Mouse (Mus musculus): ENCODE data around the gene Tfcp2.

- no peak for TF ChIP-seq BHLHE40 (IDR thresholded peaks at IDR 0.05; ENCODE audit: borderline replicate concordance, low read depth, low read length)
- no peak for TF ChIP-seq CTCF (IDR thresholded peaks at IDR 0.05 in 2 of 3, conservative IDR thresholded peaks at IDR 0.05 in 1 of 3; ENCODE audit: control insufficient read depth in 1 of 3, insufficient read depth in 1 of 3, low read depth in 2 of 3, low read length in 3 of 3, poor library complexity in 1 of 3, severe bottlenecking in 1 of 3)
- no peak for TF ChIP-seq MXI1 (IDR thresholded peaks at IDR 0.05; ENCODE audit: low read depth, low read length)
- TF ChIP-seq POLR2A (IDR thresholded peaks at IDR 0.05; ENCODE audit: control insufficient read depth in 1 of 2, insufficient read depth in 1 of 2, low read depth in 1 of 2, low read length in 2 of 2, poor library complexity in 1 of 2), result no peak
- TF ChIP-seq MYC (IDR thresholded peaks at IDR 0.05; ENCODE audit: low read depth, low read length), result no peak
- no peak for TF ChIP-seq USF1 (IDR thresholded peaks at IDR 0.05; ENCODE audit: low read depth, low read length)
- no peak for TF ChIP-seq KAT2A (conservative IDR thresholded peaks at IDR 0.05; ENCODE audit: low read depth, low read length)
- TF ChIP-seq GABPA (IDR thresholded peaks at IDR 0.05; ENCODE audit: low read depth, low read length), result no peak
- no peak for TF ChIP-seq NELFE (IDR thresholded peaks at IDR 0.05; ENCODE audit: low read depth, low read length)
- TF ChIP-seq USF2 (IDR thresholded peaks at IDR 0.05; ENCODE audit: borderline replicate concordance in 1 of 2, insufficient read depth in 1 of 2, low read depth in 1 of 2, low read length in 2 of 2), result no peak
- no peak for TF ChIP-seq TBP (IDR thresholded peaks at IDR 0.05; ENCODE audit: low read depth, low read length)
Measured at GRCm38 (mm10) chr15:100573946-100574345, 22.1 kb upstream of the Tfcp2 start.
